In the genomic region with DNA sequence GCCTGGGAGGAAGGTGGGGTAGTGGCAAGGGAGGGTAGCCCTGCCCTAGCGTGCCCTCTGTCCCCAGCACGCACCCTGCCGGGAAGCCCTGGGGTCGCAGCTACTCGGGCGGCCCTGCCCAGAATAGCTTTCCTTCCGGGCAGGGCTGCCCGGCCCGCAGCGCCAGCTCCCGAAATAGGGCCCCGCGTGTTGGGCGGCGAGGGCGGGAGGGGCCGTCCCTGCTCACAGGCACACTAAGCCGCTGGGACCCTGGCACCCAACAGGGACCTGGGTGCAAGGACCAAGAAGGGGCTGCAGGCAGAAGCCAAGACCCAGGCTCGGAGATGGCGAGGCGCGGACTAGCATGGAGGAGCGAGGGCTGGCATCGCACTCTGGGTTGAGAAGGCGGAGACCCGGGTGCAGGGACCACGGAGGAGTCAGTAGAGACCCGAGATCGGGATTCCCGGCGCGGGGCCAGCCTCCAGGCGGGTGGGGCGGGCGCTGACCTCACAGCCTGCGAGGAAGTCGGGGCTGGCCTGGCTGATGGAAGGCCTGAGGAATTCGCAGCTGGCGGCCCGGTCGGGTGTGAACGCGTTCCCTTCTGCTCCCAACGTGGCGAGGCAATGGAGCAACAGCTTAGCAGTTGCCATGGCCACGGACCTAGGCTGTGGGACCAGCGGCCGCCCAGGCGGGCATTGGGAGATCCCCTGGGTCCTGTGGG, we compare ENCODE assay signal across 7 mouse cellular contexts. TPM values are rescaled to one million over a fixed set of nuclear protein-coding genes. Genes with fewer than 3 reads are reported as not detected.
DNase-seq lines count a peak whose midpoint lies in the region; ATAC-seq and TF ChIP-seq lines count a peak whose summit lies in the region.

No protein-coding gene starts in this region.

- H3K4me1 ChIP-seq in ES-Bruce4 (ENCODE audit: control insufficient read depth, insufficient read depth, low read length), result peaks cover 8% of the 10 kb centered on the region
- H3K4me1 ChIP-seq in hindbrain, embryonic 11.5 days (replicated peaks; ENCODE audit: control insufficient read depth, insufficient read depth, low read length), result peaks cover 3% of the 10 kb centered on the region
- peaks cover 30% of the 10 kb centered on the region for H3K4me1 ChIP-seq in limb, embryonic 14.5 days (ENCODE audit: control insufficient read depth, insufficient read depth, low read length)
- H3K4me1 ChIP-seq in midbrain, embryonic 13.5 days (replicated peaks), result peaks cover 12% of the 10 kb centered on the region

- no peaks in the 10 kb centered on the region for H3K27me3 ChIP-seq in ES-Bruce4 (ENCODE audit: control insufficient read depth, insufficient read depth, low read length, poor library complexity, severe bottlenecking)
- peaks cover 6% of the 10 kb centered on the region for H3K27me3 ChIP-seq in hindbrain, embryonic 11.5 days (ENCODE audit: control insufficient read depth, insufficient read depth, low read length)
- H3K27me3 ChIP-seq in limb, embryonic 14.5 days (ENCODE audit: control insufficient read depth, insufficient read depth, low read length), result no peaks in the 10 kb centered on the region
- peaks cover 35% of the 10 kb centered on the region for H3K27me3 ChIP-seq in midbrain, embryonic 13.5 days

- no peaks in the 10 kb centered on the region for H3K36me3 ChIP-seq in ES-Bruce4 (ENCODE audit: control insufficient read depth, insufficient read depth, low read length, poor library complexity, severe bottlenecking)
- H3K36me3 ChIP-seq in hindbrain, embryonic 11.5 days (ENCODE audit: control insufficient read depth, insufficient read depth, low read length), result no peaks in the 10 kb centered on the region
- no peaks in the 10 kb centered on the region for H3K36me3 ChIP-seq in limb, embryonic 14.5 days (ENCODE audit: control insufficient read depth, insufficient read depth, low read length)
- no peaks in the 10 kb centered on the region for H3K36me3 ChIP-seq in midbrain, embryonic 13.5 days

- no peak for TF ChIP-seq CTCF in ES-Bruce4 (IDR thresholded peaks at IDR 0.05; ENCODE audit: low read depth, low read length)

- H3K9ac ChIP-seq in ES-Bruce4 (ENCODE audit: low read depth, poor library complexity, severe bottlenecking), result peak overlapping the region; percentile 70
- peak overlapping the region; percentile 55; the same call in 1 of the 2 replicates for H3K9ac ChIP-seq in hindbrain, embryonic 11.5 days (ENCODE audit: low read depth, low read length)
- H3K9ac ChIP-seq in limb, embryonic 14.5 days (ENCODE audit: low read depth, low read length, severe bottlenecking), result peak overlapping the region; percentile 60
- H3K9ac ChIP-seq in midbrain, embryonic 13.5 days (replicated peaks), result peak overlapping the region; percentile 56; the same call in 1 of the 2 replicates

- peak overlapping the region; percentile 46 for H3K4me3 ChIP-seq in ES-Bruce4 (ENCODE audit: low read depth, low read length)
- peak overlapping the region; percentile 23 for H3K4me3 ChIP-seq in hindbrain, embryonic 11.5 days (ENCODE audit: low read depth, low read length)
- peak overlapping the region; percentile 35 for H3K4me3 ChIP-seq in limb, embryonic 14.5 days (replicated peaks; ENCODE audit: low read length)
- H3K4me3 ChIP-seq in midbrain, embryonic 13.5 days (replicated peaks), result peak overlapping the region; percentile 32

- 2% methylated on average over 49 of the region's 49 CpGs for WGBS in hindbrain, embryonic 11.5 days
- WGBS in limb, embryonic 14.5 days, result 2% methylated on average over 44 of the region's 49 CpGs
- WGBS in midbrain, embryonic 13.5 days, result 2% methylated on average over 49 of the region's 49 CpGs

- no peaks in the 10 kb centered on the region for H3K9me3 ChIP-seq in ES-Bruce4 (replicated peaks; ENCODE audit: control insufficient read depth, insufficient read depth, low read length, poor library complexity, severe bottlenecking)
- H3K9me3 ChIP-seq in hindbrain, embryonic 11.5 days (ENCODE audit: control insufficient read depth, low read length), result no peaks in the 10 kb centered on the region
- no peaks in the 10 kb centered on the region for H3K9me3 ChIP-seq in limb, embryonic 14.5 days (ENCODE audit: control insufficient read depth, low read length)
- no peaks in the 10 kb centered on the region for H3K9me3 ChIP-seq in midbrain, embryonic 13.5 days

- DNase-seq in ZHBTc4 (ENCODE audit: low read depth, low spot score), result peak; percentile 88
- peak; percentile 82 for DNase-seq in forelimb bud, embryonic 11.5 days (ENCODE audit: low read depth, low spot score)
- DNase-seq in hindbrain, embryonic 11.5 days (ENCODE audit: low spot score), result peak; percentile 81
- DNase-seq in limb, embryonic 14.5 days (ENCODE audit: low spot score), result peak; percentile 86
- peak; percentile 75 for DNase-seq in testis, postnatal 14 days (ENCODE audit: low spot score)

- TF ChIP-seq POLR2A in ES-Bruce4 (IDR thresholded peaks at IDR 0.05; ENCODE audit: insufficient read depth, low read length), result no peak
- TF ChIP-seq POLR2A in limb, embryonic 14.5 days (IDR thresholded peaks at IDR 0.05; ENCODE audit: borderline replicate concordance, extremely low read depth, insufficient read depth, insufficient read length), result no peak

- H3K4me2 ChIP-seq in hindbrain, embryonic 11.5 days (replicated peaks; ENCODE audit: low read depth, low read length), result peak overlapping the region; percentile 65
- H3K4me2 ChIP-seq in limb, embryonic 14.5 days (replicated peaks; ENCODE audit: low read depth, low read length, severe bottlenecking), result peak overlapping the region; percentile 66
- H3K4me2 ChIP-seq in midbrain, embryonic 13.5 days (replicated peaks), result peak overlapping the region; percentile 56

- ATAC-seq in hindbrain, embryonic 11.5 days (ENCODE audit: low FRiP score), result peak; percentile 90
- ATAC-seq in limb, embryonic 14.5 days (ENCODE audit: low FRiP score, low read depth), result peak; percentile 89
- ATAC-seq in midbrain, embryonic 13.5 days, result peak; percentile 85

- no peak overlapping the region for H3K27ac ChIP-seq in ES-Bruce4 (ENCODE audit: insufficient read depth, low read length)
- H3K27ac ChIP-seq in hindbrain, embryonic 11.5 days (ENCODE audit: low read depth, low read length), result no peak overlapping the region
- H3K27ac ChIP-seq in limb, embryonic 14.5 days (replicated peaks; ENCODE audit: low read depth, low read length), result peak overlapping the region; percentile 43; the same call in 1 of the 2 replicates
- H3K27ac ChIP-seq in midbrain, embryonic 13.5 days, result no peak overlapping the region

- TF ChIP-seq EP300 in ES-Bruce4 (IDR thresholded peaks at IDR 0.05; ENCODE audit: insufficient read depth, low read depth, low read length), result no peak

RNA-seq across cellular contexts. Expression of a gene that starts 20.3 kb away (rescaled TPM):
- 53.8 and 61.5 TPM in 2 replicates for polyA plus RNA-seq in ES-Bruce4 (2011; ENCODE audit: insufficient read depth, insufficient read length, low read depth, missing spikeins)
- polyA plus RNA-seq in hindbrain, embryonic 11.5 days (2014; fragmentation: Nextera tagmentation; extraction: Ambion mirVana), result 3.4 and 5.6 TPM in 2 replicates
- polyA plus RNA-seq in limb, embryonic 14.5 days (2012; rRNA removed), result 18.4 and 21.3 TPM in 2 replicates
- 6.4 and 8.6 TPM in 2 replicates for polyA plus RNA-seq in limb, embryonic 14.5 days (2014; fragmentation: Nextera tagmentation; extraction: Ambion mirVana)
- 8.3 and 9.3 TPM in 2 replicates for polyA plus RNA-seq in midbrain, embryonic 13.5 days (2015; fragmentation: Nextera tagmentation; extraction: Ambion mirVana)

RNA-seq across cellular contexts. Expression of a gene that starts 36.5 kb away (rescaled TPM):
- 31.5 and 35.5 TPM in 2 replicates for polyA plus RNA-seq in ES-Bruce4 (2011; ENCODE audit: insufficient read depth, insufficient read length, low read depth, missing spikeins)
- 38.6 and 39.1 TPM in 2 replicates for polyA plus RNA-seq in hindbrain, embryonic 11.5 days (2014; fragmentation: Nextera tagmentation; extraction: Ambion mirVana)
- 36.2 and 41.7 TPM in 2 replicates for polyA plus RNA-seq in limb, embryonic 14.5 days (2012; rRNA removed)
- polyA plus RNA-seq in limb, embryonic 14.5 days (2014; fragmentation: Nextera tagmentation; extraction: Ambion mirVana), result 30.5 and 35.9 TPM in 2 replicates
- polyA plus RNA-seq in midbrain, embryonic 13.5 days (2015; fragmentation: Nextera tagmentation; extraction: Ambion mirVana), result 46.0 and 50.8 TPM in 2 replicates
